Mouse (Mus musculus) cerebellum, postnatal 10 days (tissue): ENCODE results near the gene S100a16.

Source experiments
- DNase-seq, 2 experiments: peaks; one replicate each; pipeline ENCODE4 v3.0.0; 2021; ENCODE audit warnings: mixed read lengths in 2 of 2

The S100a16 gene

GRCm38 (mm10) chr3:90537141-90537904 lies at the start of gene S100a16:
TSS of gene S100a16 (plus strand) at chr3:90537254.
- peak; percentile 62 to 72 for DNase-seq

GRCm38 (mm10) chr3:90488576-90488975 lies 48.5 kb upstream of the S100a16 start:
- no peak for DNase-seq

- DNase-seq, result peak; percentile 97
These were observed 46.3 kb upstream of the S100a16 start, which contains the start of gene Snapin for GRCm38 (mm10) chr3:90490696-90491256. TSS of gene Snapin (minus strand) at chr3:90491033.

- peak; percentile 55 to 57 for DNase-seq
These were observed 45.7 kb upstream of the S100a16 start for GRCm38 (mm10) chr3:90491350-90491749.

GRCm38 (mm10) chr3:90493831-90494540 lies 43.1 kb upstream of the S100a16 start:
- peak; percentile 46 for DNase-seq

GRCm38 (mm10) chr3:90495850-90496525 lies 41.1 kb upstream of the S100a16 start:
- no peak for DNase-seq

- no peak for DNase-seq
These were observed 39.5 kb upstream of the S100a16 start for GRCm38 (mm10) chr3:90497597-90497996.

- no peak for DNase-seq
These were observed 33.6 kb upstream of the S100a16 start for GRCm38 (mm10) chr3:90503444-90503843.

- DNase-seq, result no peak
These were observed 31.8 kb upstream of the S100a16 start for GRCm38 (mm10) chr3:90505216-90505615.

GRCm38 (mm10) chr3:90506362-90506761 lies 30.7 kb upstream of the S100a16 start:
- no peak for DNase-seq

GRCm38 (mm10) chr3:90508287-90508949 lies 28.6 kb upstream of the S100a16 start:
- peak in 1 of 2 experiments; percentile 28 for DNase-seq

- DNase-seq, result peak; percentile 100
These were observed 27.9 kb upstream of the S100a16 start, which contains the start of gene Chtop for GRCm38 (mm10) chr3:90508950-90509746. TSS of gene Chtop (minus strand) at chr3:90509498.

- DNase-seq, result no peak
These were observed 27.3 kb upstream of the S100a16 start for GRCm38 (mm10) chr3:90509747-90510123.

- no peak for DNase-seq
These were observed 24.8 kb upstream of the S100a16 start for GRCm38 (mm10) chr3:90512276-90512675.

GRCm38 (mm10) chr3:90512948-90513642 lies 24.0 kb upstream of the S100a16 start:
- DNase-seq, result no peak

GRCm38 (mm10) chr3:90513796-90514590 lies 23.1 kb upstream of the S100a16 start, which contains the start of the genes S100a1 and S100a13:
TSS of gene S100a1 (minus strand) at chr3:90514392.
TSS of gene S100a13 (plus strand) at chr3:90514435.
- peak; percentile 49 to 58 for DNase-seq

- peak; percentile 31 to 42 for DNase-seq
These were observed 22.4 kb upstream of the S100a16 start for GRCm38 (mm10) chr3:90514691-90515090.

- peak in 1 of 2 experiments; percentile 30 for DNase-seq
These were observed 21.8 kb upstream of the S100a16 start for GRCm38 (mm10) chr3:90515242-90515641.

GRCm38 (mm10) chr3:90515789-90516188 lies 21.3 kb upstream of the S100a16 start:
- DNase-seq, result no peak

GRCm38 (mm10) chr3:90517711-90518110 lies 19.3 kb upstream of the S100a16 start:
- DNase-seq, result no peak
